Comparison of ENCODE assay signal across 26 mouse cellular contexts in the genomic region with DNA sequence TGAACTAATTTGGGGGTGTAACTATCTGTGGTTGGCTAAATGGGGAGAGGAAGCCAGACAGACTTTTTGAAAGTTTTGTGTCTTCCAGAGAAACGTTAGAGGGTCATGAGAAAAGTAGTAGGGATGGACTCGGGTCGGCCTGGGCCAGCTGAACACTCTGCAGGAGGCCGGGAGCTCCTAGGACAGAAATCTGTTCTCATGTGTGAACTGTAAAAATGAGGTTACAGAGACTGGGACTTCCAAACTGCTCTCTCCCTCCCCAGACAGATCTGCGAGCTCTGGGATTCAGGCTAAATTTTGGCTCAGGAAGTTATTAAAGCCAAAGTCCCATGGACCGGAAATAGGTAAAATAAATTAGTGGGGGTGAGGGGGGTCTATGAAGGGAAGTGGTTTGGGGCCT.
A peak's percentile ranks its signal among the peaks of the same experiment; 100 is the strongest.
DNase-seq lines count a peak whose midpoint lies in the region; ATAC-seq lines count a peak whose summit lies in the region.
"Had no signal": no experiment of that assay in that cellular context is flagged by ENCODE, and none has a peak within 500 bp of the region (broad histone marks: within the 10 kb centered on the region; RNA-seq: fewer than 3 reads in every experiment).

No protein-coding gene starts in this region.

- no peaks in the 10 kb centered on the region for H3K27me3 ChIP-seq in kidney, embryonic 15.5 days
- H3K27me3 ChIP-seq in limb, embryonic 11.5 days (ENCODE audit: control insufficient read depth, insufficient read depth, low read length): no peaks in the 10 kb centered on the region
- H3K27me3 ChIP-seq: embryonic facial prominence, embryonic 15.5 days; hindbrain, embryonic 13.5 days; liver, embryonic 13.5 days; neural tube, embryonic 13.5 days had no signal

- H3K9me3 ChIP-seq in kidney, embryonic 15.5 days (replicated peaks): no peaks in the 10 kb centered on the region
- no peaks in the 10 kb centered on the region for H3K9me3 ChIP-seq in limb, embryonic 11.5 days (ENCODE audit: control insufficient read depth, low read length)
- H3K9me3 ChIP-seq: embryonic facial prominence, embryonic 15.5 days; hindbrain, embryonic 13.5 days; liver, embryonic 13.5 days; neural tube, embryonic 13.5 days had no signal

- H3K9ac ChIP-seq in kidney, embryonic 15.5 days: no peak overlapping the region
- H3K9ac ChIP-seq in limb, embryonic 11.5 days (ENCODE audit: low read length): no peak overlapping the region
- H3K9ac ChIP-seq: embryonic facial prominence, embryonic 15.5 days; hindbrain, embryonic 13.5 days; liver, embryonic 13.5 days; neural tube, embryonic 13.5 days had no signal

- H3K4me2 ChIP-seq in kidney, embryonic 15.5 days: no peak overlapping the region
- no peak overlapping the region for H3K4me2 ChIP-seq in limb, embryonic 11.5 days (ENCODE audit: low read depth, severe bottlenecking)
- H3K4me2 ChIP-seq: embryonic facial prominence, embryonic 15.5 days; hindbrain, embryonic 13.5 days; liver, embryonic 13.5 days; neural tube, embryonic 13.5 days had no signal

- peaks cover 32% of the 10 kb centered on the region for H3K4me1 ChIP-seq in kidney, embryonic 15.5 days
- peaks cover 6% of the 10 kb centered on the region; the same call in 1 of the 2 replicates for H3K4me1 ChIP-seq in brown adipose tissue, adult 24 weeks (ENCODE audit: control insufficient read depth, insufficient read depth, insufficient read length, low read length)
- H3K4me1 ChIP-seq in limb, embryonic 11.5 days (ENCODE audit: control insufficient read depth, insufficient read depth, low read length): peaks cover 6% of the 10 kb centered on the region; the same call in 1 of the 2 replicates

- ATAC-seq in kidney, embryonic 15.5 days (replicated peaks; ENCODE audit: low FRiP score): no peak
- ATAC-seq in limb, embryonic 11.5 days (ENCODE audit: insufficient number of reproducible peaks, low FRiP score, low TSS enrichment, low read depth): no peak
- ATAC-seq: forebrain, embryonic 14.5 days; midbrain, embryonic 16.5 days had no signal

- H3K36me3 ChIP-seq in kidney, embryonic 15.5 days: peaks cover 41% of the 10 kb centered on the region
- peaks cover 8% of the 10 kb centered on the region; the same call in 1 of the 2 replicates for H3K36me3 ChIP-seq in limb, embryonic 11.5 days (ENCODE audit: control insufficient read depth, insufficient read depth, low read length)
- H3K36me3 ChIP-seq: neural tube, embryonic 13.5 days had no signal

- 37% methylated on average over 6 of the region's 6 CpGs for WGBS in kidney, embryonic 15.5 days
- WGBS in limb, embryonic 11.5 days: 45% methylated on average over 6 of the region's 6 CpGs

- H3K4me3 ChIP-seq in kidney, embryonic 15.5 days (replicated peaks): no peak overlapping the region
- H3K4me3 ChIP-seq in brown adipose tissue, adult 24 weeks (ENCODE audit: insufficient read depth, low read depth, low read length): no peak overlapping the region
- H3K4me3 ChIP-seq in limb, embryonic 11.5 days (ENCODE audit: low read depth, low read length): no peak overlapping the region
- H3K4me3 ChIP-seq: embryonic facial prominence, embryonic 15.5 days; hindbrain, embryonic 13.5 days; liver, embryonic 13.5 days; myocyte; neural tube, embryonic 13.5 days had no signal

- H3K27ac ChIP-seq in kidney, embryonic 15.5 days: 0 out of 2 replicates have a peak overlapping the region, but pooled peaks have one; percentile 13
- H3K27ac ChIP-seq in brown adipose tissue, adult 24 weeks (replicated peaks; ENCODE audit: low read depth, low read length): 0 out of 2 replicates have a peak overlapping the region, but pooled peaks have one; percentile 26
- H3K27ac ChIP-seq in limb, embryonic 11.5 days (replicated peaks; ENCODE audit: low read depth, low read length): 0 out of 2 replicates have a peak overlapping the region, but pooled peaks have one; percentile 36
- H3K27ac ChIP-seq: embryonic facial prominence, embryonic 15.5 days; hindbrain, embryonic 13.5 days; liver, embryonic 13.5 days; macrophage; neural tube, embryonic 13.5 days had no signal

- peak; percentile 95 for DNase-seq in heart, adult 11 months
- DNase-seq in heart, postnatal 36 days: no peak
- no peak for DNase-seq in kidney, postnatal 36 days
- DNase-seq in limb, embryonic 11.5 days (ENCODE audit: low spot score): no peak
- no peak for DNase-seq in cerebellum, postnatal 14 days
- DNase-seq in cerebellum, adult 9-11 months: no peak
- DNase-seq: adrenal gland, postnatal 10 days; cerebellum, adult 8-10 months; gastrocnemius, postnatal 10 days; kidney, adult 11 months; kidney, postnatal 25 days; liver, embryonic 13.5 days; lung, adult 2 months; retina, postnatal 1 day; right cerebral cortex, postnatal 25 days; thymus, adult 18-20 months; thymus, postnatal 4 days had no signal

- intact Hi-C loops in heart, postnatal 36 days (cut with DNase I): no loop called here
